Mouse (Mus musculus) T-helper 2 cell (primary cell): ENCODE measurements around the gene Unk.

Source experiments
- in situ Hi-C: fragments of 300-600 bp; cut with MboI, MseI; formaldehyde crosslinking; loops from one replicate; pipeline ENCODE4 v1.15.1; 2025; ENCODE audit warnings: high pct_unique_total_duplicates

The Unk gene

GRCm38 (mm10) chr11:116029086-116029865 lies 846 bp upstream of the Unk start:
- in situ Hi-C loops = no loop called here

GRCm38 (mm10) chr11:116030898-116031845 lies 1.1 kb downstream of the Unk start:
- in situ Hi-C loops = loop anchor here (5.0 kb wide), 1 partner anchor 41 kb away; no protein-coding TSS in a partner anchor

GRCm38 (mm10) chr11:116034584-116034983 lies 4.5 kb downstream of the Unk start:
- in situ Hi-C loops = loop anchor here (5.0 kb wide), 1 partner anchor 38 kb away; no protein-coding TSS in a partner anchor

GRCm38 (mm10) chr11:116036671-116037070 lies 6.5 kb downstream of the Unk start:
- in situ Hi-C loops = no loop called here

- in situ Hi-C loops = no loop called here
Observed at GRCm38 (mm10) chr11:116037826-116038225, 7.7 kb downstream of the Unk start.

- in situ Hi-C loops = no loop called here
Observed at GRCm38 (mm10) chr11:116040593-116040992, 10.5 kb downstream of the Unk start.

- in situ Hi-C loops = no loop called here
Observed at GRCm38 (mm10) chr11:116041833-116042232, 11.7 kb downstream of the Unk start.

- in situ Hi-C loops = no loop called here
Observed at GRCm38 (mm10) chr11:116042372-116043138, 12.4 kb downstream of the Unk start.

GRCm38 (mm10) chr11:116043286-116043685 lies 13.2 kb downstream of the Unk start:
- in situ Hi-C loops = no loop called here

GRCm38 (mm10) chr11:116045173-116045572 lies 15.1 kb downstream of the Unk start:
- in situ Hi-C loops = no loop called here

- in situ Hi-C loops = no loop called here
Observed at GRCm38 (mm10) chr11:116049610-116050009, 19.5 kb downstream of the Unk start.

GRCm38 (mm10) chr11:116050196-116050595 lies 20.1 kb downstream of the Unk start:
- in situ Hi-C loops = no loop called here

GRCm38 (mm10) chr11:116053510-116054229 lies 23.5 kb downstream of the Unk start:
- in situ Hi-C loops = no loop called here

- in situ Hi-C loops = no loop called here
Observed at GRCm38 (mm10) chr11:116055873-116056272, 25.8 kb downstream of the Unk start.

- in situ Hi-C loops = no loop called here
Observed at GRCm38 (mm10) chr11:116057237-116057881, 27.2 kb downstream of the Unk start.

- in situ Hi-C loops = no loop called here
Observed at GRCm38 (mm10) chr11:116058022-116058614, 28.0 kb downstream of the Unk start.

GRCm38 (mm10) chr11:116058868-116059690 lies 29.0 kb downstream of the Unk start:
- in situ Hi-C loops = no loop called here

GRCm38 (mm10) chr11:116059691-116060025 lies 29.5 kb downstream of the Unk start:
- in situ Hi-C loops = no loop called here

GRCm38 (mm10) chr11:116060596-116060995 lies 30.5 kb downstream of the Unk start:
- in situ Hi-C loops = no loop called here
